Mouse (Mus musculus): ENCODE data around the gene Rgs3. TPM values are rescaled to one million over a fixed set of nuclear protein-coding genes. Genes with fewer than 3 reads are reported as not detected.

Rgs3 gene
- polyA plus RNA-seq, 1 experiment = 45.8 TPM

- Histone ChIP-seq H3K36me3 (ENCODE audit: control insufficient read depth, insufficient read depth, low read length) (peaks cover 6% of the 10 kb centered on the region; the same call in 1 of the 2 replicates), H3K27me3 (ENCODE audit: control insufficient read depth, insufficient read depth, low read length) (no peaks in the 10 kb centered on the region), H3K27ac (ENCODE audit: insufficient read depth, low read depth, low read length) (peak overlapping the region; percentile 62), H3K4me1 (ENCODE audit: control insufficient read depth, insufficient read depth, insufficient read length, low read length) (peaks cover 34% of the 10 kb centered on the region), H3K4me3 (ENCODE audit: low read depth, low read length) (no peak overlapping the region; the same call in 1 of the 2 replicates)
- TF ChIP-seq POLR2A (IDR thresholded peaks at IDR 0.05; ENCODE audit: low read depth, low read length) (no peak), CTCF (IDR thresholded peaks at IDR 0.05; ENCODE audit: extremely low read depth, insufficient read length, insufficient replicate concordance, low read depth, low read length) (no peak)
- 78% methylated on average over 6 of the region's 6 CpGs for WGBS
Observed at GRCm38 (mm10) chr4:62663348-62663747, 103.7 kb downstream of the Rgs3 start.

GRCm38 (mm10) chr4:62665842-62666241 is 106.2 kb downstream of the Rgs3 start:
- H3K27ac ChIP-seq (ENCODE audit: insufficient read depth, low read depth, low read length) = 0 out of 2 replicates have a peak overlapping the region, but pooled peaks have one; percentile 19
- H3K36me3 ChIP-seq (ENCODE audit: control insufficient read depth, insufficient read depth, low read length) = no peaks in the 10 kb centered on the region
- H3K4me3 ChIP-seq (ENCODE audit: low read depth, low read length) = no peak overlapping the region
- peaks cover 42% of the 10 kb centered on the region for H3K4me1 ChIP-seq (ENCODE audit: control insufficient read depth, insufficient read depth, insufficient read length, low read length)
- no peaks in the 10 kb centered on the region for H3K27me3 ChIP-seq (ENCODE audit: control insufficient read depth, insufficient read depth, low read length)
- TF ChIP-seq CTCF (IDR thresholded peaks at IDR 0.05; ENCODE audit: extremely low read depth, insufficient read length, insufficient replicate concordance, low read depth, low read length) (no peak), POLR2A (IDR thresholded peaks at IDR 0.05; ENCODE audit: low read depth, low read length) (no peak)
- 24% methylated on average over 2 of the region's 2 CpGs for WGBS

GRCm38 (mm10) chr4:62668666-62669065 is 109.0 kb downstream of the Rgs3 start:
- TF ChIP-seq CTCF (IDR thresholded peaks at IDR 0.05; ENCODE audit: extremely low read depth, insufficient read length, insufficient replicate concordance, low read depth, low read length) = no peak
- TF ChIP-seq POLR2A (IDR thresholded peaks at IDR 0.05; ENCODE audit: low read depth, low read length) = peak; percentile 74; the same call in 1 of the 2 replicates
- Histone ChIP-seq H3K27ac (ENCODE audit: insufficient read depth, low read depth, low read length) (peak overlapping the region; percentile 90), H3K36me3 (ENCODE audit: control insufficient read depth, insufficient read depth, low read length) (no peaks in the 10 kb centered on the region), H3K4me1 (ENCODE audit: control insufficient read depth, insufficient read depth, insufficient read length, low read length) (peaks cover 28% of the 10 kb centered on the region), H3K4me3 (ENCODE audit: low read depth, low read length) (peak overlapping the region; percentile 67), H3K27me3 (ENCODE audit: control insufficient read depth, insufficient read depth, low read length) (no peaks in the 10 kb centered on the region)
- 26% methylated on average over 8 of the region's 8 CpGs for WGBS

GRCm38 (mm10) chr4:62669094-62670071 is 109.7 kb downstream of the Rgs3 start:
- peaks cover 29% of the 10 kb centered on the region for H3K4me1 ChIP-seq (ENCODE audit: control insufficient read depth, insufficient read depth, insufficient read length, low read length)
- TF ChIP-seq CTCF (IDR thresholded peaks at IDR 0.05; ENCODE audit: extremely low read depth, insufficient read length, insufficient replicate concordance, low read depth, low read length) (no peak), POLR2A (IDR thresholded peaks at IDR 0.05; ENCODE audit: low read depth, low read length) (no peak; the same call in 1 of the 2 replicates)
- H3K4me3 ChIP-seq (ENCODE audit: low read depth, low read length) = peak overlapping the region; percentile 67
- no peaks in the 10 kb centered on the region for H3K36me3 ChIP-seq (ENCODE audit: control insufficient read depth, insufficient read depth, low read length)
- 29% methylated on average over 13 of the region's 13 CpGs for WGBS
- H3K27ac ChIP-seq (ENCODE audit: insufficient read depth, low read depth, low read length) = peak overlapping the region; percentile 90
- H3K27me3 ChIP-seq (ENCODE audit: control insufficient read depth, insufficient read depth, low read length) = no peaks in the 10 kb centered on the region

- 46% methylated on average over 9 of the region's 9 CpGs for WGBS
- TF ChIP-seq CTCF (IDR thresholded peaks at IDR 0.05; ENCODE audit: extremely low read depth, insufficient read length, insufficient replicate concordance, low read depth, low read length) (no peak), POLR2A (IDR thresholded peaks at IDR 0.05; ENCODE audit: low read depth, low read length) (no peak)
- peaks cover 27% of the 10 kb centered on the region for H3K4me1 ChIP-seq (ENCODE audit: control insufficient read depth, insufficient read depth, insufficient read length, low read length)
- H3K27me3 ChIP-seq (ENCODE audit: control insufficient read depth, insufficient read depth, low read length) = no peaks in the 10 kb centered on the region
- peak overlapping the region; percentile 58 for H3K4me3 ChIP-seq (ENCODE audit: low read depth, low read length)
- H3K36me3 ChIP-seq (ENCODE audit: control insufficient read depth, insufficient read depth, low read length) = peaks cover 10% of the 10 kb centered on the region
- H3K27ac ChIP-seq (ENCODE audit: insufficient read depth, low read depth, low read length) = no peak overlapping the region
Observed at GRCm38 (mm10) chr4:62673531-62674030, 113.9 kb downstream of the Rgs3 start.

- WGBS = 17% methylated on average over 30 of the region's 30 CpGs
Observed at GRCm38 (mm10) chr4:62674031-62674995, 114.7 kb downstream of the Rgs3 start.

More at GRCm38 (mm10) chr4:62674031-62674995, 114.7 kb downstream of the Rgs3 start:
- H3K4me1 ChIP-seq (ENCODE audit: control insufficient read depth, insufficient read depth, insufficient read length, low read length) = peaks cover 22% of the 10 kb centered on the region
- H3K36me3 ChIP-seq (ENCODE audit: control insufficient read depth, insufficient read depth, low read length) = peaks cover 16% of the 10 kb centered on the region
- peak overlapping the region; percentile 45; the same call in 1 of the 2 replicates for H3K27ac ChIP-seq (ENCODE audit: insufficient read depth, low read depth, low read length)
- no peaks in the 10 kb centered on the region for H3K27me3 ChIP-seq (ENCODE audit: control insufficient read depth, insufficient read depth, low read length)
- peak overlapping the region; percentile 58 for H3K4me3 ChIP-seq (ENCODE audit: low read depth, low read length)
- TF ChIP-seq CTCF (IDR thresholded peaks at IDR 0.05; ENCODE audit: extremely low read depth, insufficient read length, insufficient replicate concordance, low read depth, low read length) (no peak), POLR2A (IDR thresholded peaks at IDR 0.05; ENCODE audit: low read depth, low read length) (no peak)

Measured in small intestine, adult 2 months (tissue).